Mouse (Mus musculus) kidney, adult 2 months (tissue): Measurements from ENCODE around the gene Abcb6.

Experiments
- CTCF ChIP-seq: fragments of 200-500 bp; conservative IDR thresholded peaks from 2 replicates; pipeline ENCODE4 v1.5.1; 2011; ENCODE audit warnings: low read depth, mild to moderate bottlenecking, control low read depth, low read length, moderate library complexity, mixed read lengths; ENCODE audit not compliant: insufficient read depth, insufficient read length
- POLR2A ChIP-seq: fragments of 200-500 bp; IDR thresholded peaks from one replicate; pipeline ENCODE4 v1.6.1; 2011; ENCODE audit warnings: low read depth, low read length, control low read depth

DNA sequence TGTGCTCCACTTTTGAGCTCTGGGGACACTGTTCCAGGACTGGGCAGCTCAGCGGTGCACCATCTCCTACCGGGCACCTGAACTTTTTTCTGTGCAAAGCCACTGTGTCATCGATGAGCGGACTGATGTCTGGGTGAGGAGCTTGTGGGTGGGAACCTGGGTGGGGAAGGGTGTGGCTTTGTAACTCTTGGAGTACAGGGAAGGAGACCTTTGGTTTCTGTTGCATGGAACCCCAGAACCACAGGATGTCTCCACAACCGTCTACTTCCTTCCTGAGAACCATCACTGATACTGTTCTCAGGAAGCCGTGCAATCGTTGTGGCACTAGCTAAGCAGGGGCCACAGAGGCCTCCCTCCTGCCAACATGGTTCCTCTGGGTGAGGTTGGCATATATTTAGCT is 32.9 kb upstream of the Abcb6 start:
- TF ChIP-seq CTCF: no peak
- no peak for TF ChIP-seq POLR2A
